Mouse (Mus musculus): Measurements from ENCODE around the gene Eaf1. TPM values are rescaled to one million over a fixed set of nuclear protein-coding genes. Genes with fewer than 3 reads are reported as not detected.

Eaf1 gene
- total RNA-seq, 1 experiment: 58.0 TPM

- Histone ChIP-seq H3K9me3 (ENCODE audit: control insufficient read depth, insufficient read depth, low read depth, low read length) (no peaks in the 10 kb centered on the region), H3K27ac (ENCODE audit: insufficient read depth, low read depth, low read length, poor library complexity, severe bottlenecking) (no peak overlapping the region), H3K4me3 (ENCODE audit: insufficient read depth in 1 of 2, low read depth in 1 of 2, low read length in 2 of 2, poor library complexity in 1 of 2, severe bottlenecking in 1 of 2) (no peak overlapping the region), H3K36me3 (ENCODE audit: control insufficient read depth, insufficient read depth, low read length, poor library complexity, severe bottlenecking) (no peaks in the 10 kb centered on the region), H3K9ac (ENCODE audit: insufficient read depth, low read depth, low read length, poor library complexity, severe bottlenecking) (no peak overlapping the region), H3K4me1 (ENCODE audit: control insufficient read depth in 2 of 2, insufficient read depth in 2 of 2, low read length in 2 of 2, poor library complexity in 1 of 2) (peaks cover 2 to 6% of the 10 kb centered on the region in 2 experiments; a peak in 1 of 4 replicates)
- no peak for DNase-seq (ENCODE audit: low read depth, low spot score)
- in situ Hi-C loops (cut with MboI; ENCODE audit: low sequenced_read_pairs in 2 of 2, unreplicated experiment in 2 of 2): no loop called here
- no peak for TF ChIP-seq CHD2 (IDR thresholded peaks at IDR 0.05; ENCODE audit: low read depth, low read length)
- TF ChIP-seq ZC3H11A (IDR thresholded peaks at IDR 0.05; ENCODE audit: borderline replicate concordance, low read depth, low read length): no peak
- no peak for TF ChIP-seq MAFK (IDR thresholded peaks at IDR 0.05; ENCODE audit: insufficient read depth, low read depth, low read length)
- no peak for TF ChIP-seq HCFC1 (IDR thresholded peaks at IDR 0.05; ENCODE audit: borderline replicate concordance, insufficient read depth, low read length)
- TF ChIP-seq ZNF384 (IDR thresholded peaks at IDR 0.05; ENCODE audit: low read depth, low read length): no peak
Observed at GRCm38 (mm10) chr14:31537298-31537697, 43.1 kb downstream of the Eaf1 start.

- Histone ChIP-seq H3K9ac (ENCODE audit: insufficient read depth, low read depth, low read length, poor library complexity, severe bottlenecking) (no peak overlapping the region), H3K4me1 (ENCODE audit: control insufficient read depth in 2 of 2, insufficient read depth in 2 of 2, low read length in 2 of 2, poor library complexity in 1 of 2) (peaks cover 2 to 6% of the 10 kb centered on the region in 2 experiments; a peak in 1 of 4 replicates), H3K36me3 (ENCODE audit: control insufficient read depth, insufficient read depth, low read length, poor library complexity, severe bottlenecking) (no peaks in the 10 kb centered on the region), H3K9me3 (ENCODE audit: control insufficient read depth, insufficient read depth, low read depth, low read length) (no peaks in the 10 kb centered on the region), H3K27ac (ENCODE audit: insufficient read depth, low read depth, low read length, poor library complexity, severe bottlenecking) (no peak overlapping the region), H3K4me3 (ENCODE audit: insufficient read depth in 1 of 2, low read depth in 1 of 2, low read length in 2 of 2, poor library complexity in 1 of 2, severe bottlenecking in 1 of 2) (0 out of 4 replicates have a peak overlapping the region, but pooled peaks of 1 of the 2 experiments have one; percentile 12)
- no peak for DNase-seq (ENCODE audit: low read depth, low spot score)
- in situ Hi-C loops (cut with MboI; ENCODE audit: low sequenced_read_pairs in 2 of 2, unreplicated experiment in 2 of 2): no loop called here
- no peak for TF ChIP-seq MAFK (IDR thresholded peaks at IDR 0.05; ENCODE audit: insufficient read depth, low read depth, low read length)
Observed at GRCm38 (mm10) chr14:31543885-31544442, 49.8 kb downstream of the Eaf1 start.

GRCm38 (mm10) chr14:31555021-31555420 lies 60.8 kb downstream of the Eaf1 start:
- in situ Hi-C loops (cut with MboI; ENCODE audit: low sequenced_read_pairs in 2 of 2, unreplicated experiment in 2 of 2): no loop called here
- no peaks in the 10 kb centered on the region for H3K9me3 ChIP-seq (ENCODE audit: control insufficient read depth, insufficient read depth, low read depth, low read length)
- no peak overlapping the region for H3K9ac ChIP-seq (ENCODE audit: insufficient read depth, low read depth, low read length, poor library complexity, severe bottlenecking)
- no peak for DNase-seq (ENCODE audit: low read depth, low spot score)
- H3K4me3 ChIP-seq (ENCODE audit: insufficient read depth in 1 of 2, low read depth in 1 of 2, low read length in 2 of 2, poor library complexity in 1 of 2, severe bottlenecking in 1 of 2): no peak overlapping the region
- H3K27ac ChIP-seq (ENCODE audit: insufficient read depth, low read depth, low read length, poor library complexity, severe bottlenecking): no peak overlapping the region
- H3K36me3 ChIP-seq (ENCODE audit: control insufficient read depth, insufficient read depth, low read length, poor library complexity, severe bottlenecking): no peaks in the 10 kb centered on the region
- TF ChIP-seq HCFC1 (IDR thresholded peaks at IDR 0.05; ENCODE audit: borderline replicate concordance, insufficient read depth, low read length): no peak
- no peak for TF ChIP-seq ZNF384 (IDR thresholded peaks at IDR 0.05; ENCODE audit: low read depth, low read length)
- no peak for TF ChIP-seq CHD2 (IDR thresholded peaks at IDR 0.05; ENCODE audit: low read depth, low read length)
- no peak for TF ChIP-seq MAFK (IDR thresholded peaks at IDR 0.05; ENCODE audit: insufficient read depth, low read depth, low read length)
- TF ChIP-seq ZC3H11A (IDR thresholded peaks at IDR 0.05; ENCODE audit: borderline replicate concordance, low read depth, low read length): no peak
- H3K4me1 ChIP-seq (ENCODE audit: control insufficient read depth in 2 of 2, insufficient read depth in 2 of 2, low read length in 2 of 2, poor library complexity in 1 of 2): peaks cover 0 to 2% of the 10 kb centered on the region in 2 experiments; a peak in 1 of 4 replicates

GRCm38 (mm10) chr14:31555963-31556434 lies 61.8 kb downstream of the Eaf1 start:
- TF ChIP-seq HCFC1 (IDR thresholded peaks at IDR 0.05; ENCODE audit: borderline replicate concordance, insufficient read depth, low read length) (no peak), ZC3H11A (IDR thresholded peaks at IDR 0.05; ENCODE audit: borderline replicate concordance, low read depth, low read length) (no peak), MAFK (IDR thresholded peaks at IDR 0.05; ENCODE audit: insufficient read depth, low read depth, low read length) (no peak), CHD2 (IDR thresholded peaks at IDR 0.05; ENCODE audit: low read depth, low read length) (no peak), ZNF384 (IDR thresholded peaks at IDR 0.05; ENCODE audit: low read depth, low read length) (no peak)
- H3K4me1 ChIP-seq (ENCODE audit: control insufficient read depth in 2 of 2, insufficient read depth in 2 of 2, low read length in 2 of 2, poor library complexity in 1 of 2): peaks cover 0 to 2% of the 10 kb centered on the region in 2 experiments; a peak in 1 of 4 replicates
- H3K9me3 ChIP-seq (ENCODE audit: control insufficient read depth, insufficient read depth, low read depth, low read length): no peaks in the 10 kb centered on the region
- in situ Hi-C loops (cut with MboI; ENCODE audit: low sequenced_read_pairs in 2 of 2, unreplicated experiment in 2 of 2): no loop called here
- H3K4me3 ChIP-seq (ENCODE audit: insufficient read depth in 1 of 2, low read depth in 1 of 2, low read length in 2 of 2, poor library complexity in 1 of 2, severe bottlenecking in 1 of 2): no peak overlapping the region
- no peak for DNase-seq (ENCODE audit: low read depth, low spot score)
- no peaks in the 10 kb centered on the region for H3K36me3 ChIP-seq (ENCODE audit: control insufficient read depth, insufficient read depth, low read length, poor library complexity, severe bottlenecking)
- H3K27ac ChIP-seq (ENCODE audit: insufficient read depth, low read depth, low read length, poor library complexity, severe bottlenecking): no peak overlapping the region
- no peak overlapping the region for H3K9ac ChIP-seq (ENCODE audit: insufficient read depth, low read depth, low read length, poor library complexity, severe bottlenecking)
